Mouse (Mus musculus): ENCODE results near the gene Fbxw7. TPM values are rescaled to one million over a fixed set of nuclear protein-coding genes. Genes with fewer than 3 reads are reported as not detected.

The Fbxw7 gene
- polyA plus RNA-seq, 1 experiment, result 7.5 TPM

DNA sequence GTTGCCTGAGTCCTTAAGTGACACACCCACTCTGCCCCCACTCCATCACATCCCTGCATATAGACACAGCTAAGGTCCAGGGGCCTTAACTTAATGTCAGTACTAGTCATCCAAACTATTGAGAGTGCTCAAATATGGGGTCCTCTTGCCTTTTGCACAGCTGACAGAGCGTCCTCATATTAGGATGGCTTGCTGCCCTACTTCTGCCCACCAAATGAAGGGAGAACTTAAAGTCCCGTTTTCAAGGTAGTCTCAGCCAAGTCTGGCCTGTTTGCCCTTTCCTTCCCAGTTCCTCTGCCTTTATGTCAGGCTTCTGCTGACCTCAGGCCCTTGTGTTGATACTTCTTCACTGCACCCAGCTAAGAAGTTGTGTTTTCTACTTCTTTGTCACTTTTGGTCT is 157.8 kb downstream of the Fbxw7 start:
- no peak overlapping the region for H3K4me3 ChIP-seq (ENCODE audit: insufficient read depth, low read depth, low read length)
- H3K27ac ChIP-seq (replicated peaks; ENCODE audit: low read depth, low read length), result no peak overlapping the region
- H3K4me1 ChIP-seq (ENCODE audit: control insufficient read depth, insufficient read depth, insufficient read length, low read length), result no peaks in the 10 kb centered on the region

DNA sequence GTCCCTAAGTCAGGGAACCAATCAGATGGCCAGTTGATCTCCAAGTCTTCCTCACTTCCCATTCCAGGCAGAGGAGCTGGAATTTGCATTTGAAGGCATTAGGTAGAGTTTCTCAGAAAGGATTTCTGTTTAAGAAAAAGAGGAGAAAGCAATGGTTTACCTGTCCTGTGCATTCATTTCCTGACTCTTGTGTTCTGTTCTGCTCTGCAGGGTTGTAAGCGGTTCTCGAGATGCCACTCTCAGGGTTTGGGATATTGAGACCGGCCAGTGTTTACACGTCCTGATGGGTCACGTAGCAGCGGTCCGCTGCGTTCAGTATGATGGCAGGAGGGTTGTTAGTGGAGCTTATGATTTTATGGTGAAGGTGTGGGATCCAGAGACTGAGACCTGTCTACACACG is 159.1 kb downstream of the Fbxw7 start:
- Histone ChIP-seq H3K27ac (replicated peaks; ENCODE audit: low read depth, low read length) (no peak overlapping the region), H3K4me1 (ENCODE audit: control insufficient read depth, insufficient read depth, insufficient read length, low read length) (no peaks in the 10 kb centered on the region), H3K4me3 (ENCODE audit: insufficient read depth, low read depth, low read length) (no peak overlapping the region)

DNA sequence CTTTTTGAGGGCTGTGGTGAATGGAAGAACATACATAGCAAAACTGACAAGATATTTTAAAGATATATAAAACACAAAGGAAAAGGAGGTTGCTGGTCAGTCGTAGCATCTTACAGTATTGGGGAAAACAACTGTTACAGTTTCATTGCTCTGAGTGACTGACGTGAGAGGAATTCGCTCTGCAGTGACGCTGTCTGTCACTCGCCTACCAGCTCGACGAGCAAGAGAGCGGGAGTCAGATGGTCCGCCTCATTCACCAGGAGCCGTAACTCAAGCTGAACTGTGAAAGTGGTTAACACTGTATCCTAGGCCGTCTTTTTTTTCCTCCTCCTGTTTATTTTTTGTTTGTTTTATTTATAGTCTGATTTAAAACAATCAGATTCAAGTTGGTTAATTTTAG is 163.6 kb downstream of the Fbxw7 start:
- H3K4me3 ChIP-seq (ENCODE audit: insufficient read depth, low read depth, low read length), result no peak overlapping the region
- no peaks in the 10 kb centered on the region for H3K4me1 ChIP-seq (ENCODE audit: control insufficient read depth, insufficient read depth, insufficient read length, low read length)
- H3K27ac ChIP-seq (replicated peaks; ENCODE audit: low read depth, low read length), result no peak overlapping the region

DNA sequence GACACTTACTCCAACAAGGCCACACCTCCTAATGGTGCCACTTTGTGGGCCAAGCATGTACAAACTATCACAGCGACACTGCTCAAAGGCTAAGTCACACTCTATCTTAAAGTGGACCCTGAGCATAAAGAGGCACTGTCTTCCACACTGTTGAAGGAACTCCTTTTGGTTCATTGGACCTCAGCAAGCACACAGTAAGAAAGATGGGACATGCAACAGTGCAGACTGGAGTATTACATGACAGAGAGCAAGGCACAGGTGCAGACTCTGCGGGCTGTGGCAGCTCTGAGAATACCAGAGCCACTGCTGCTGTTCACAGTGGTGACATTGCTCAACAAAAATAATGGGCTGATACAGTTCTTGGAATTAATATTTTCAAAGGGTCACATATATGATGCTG is 165.1 kb downstream of the Fbxw7 start:
- H3K4me3 ChIP-seq (ENCODE audit: insufficient read depth, low read depth, low read length), result no peak overlapping the region
- H3K27ac ChIP-seq (replicated peaks; ENCODE audit: low read depth, low read length), result no peak overlapping the region
- H3K4me1 ChIP-seq (ENCODE audit: control insufficient read depth, insufficient read depth, insufficient read length, low read length), result no peaks in the 10 kb centered on the region

DNA sequence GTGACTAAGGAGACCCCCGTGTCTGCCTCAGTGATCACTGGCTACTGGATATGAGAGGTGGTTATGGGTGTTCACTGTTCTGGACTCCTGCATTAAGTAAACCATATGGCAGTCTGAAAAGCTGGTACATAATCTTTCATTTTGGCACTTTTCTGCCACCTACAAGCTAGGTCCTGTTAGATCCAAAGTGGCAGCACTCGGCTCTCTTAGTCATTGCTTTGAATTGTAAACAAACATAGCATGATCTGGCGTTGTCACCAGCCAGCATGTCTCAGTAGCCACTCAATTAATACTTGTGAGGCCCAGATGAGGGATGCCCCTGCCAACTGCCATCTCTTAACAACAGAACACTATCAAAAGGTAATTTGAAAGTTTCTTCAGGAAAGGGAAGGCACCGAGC is 167.6 kb downstream of the Fbxw7 start:
- H3K4me1 ChIP-seq (ENCODE audit: control insufficient read depth, insufficient read depth, insufficient read length, low read length), result no peaks in the 10 kb centered on the region
- H3K4me3 ChIP-seq (ENCODE audit: insufficient read depth, low read depth, low read length), result no peak overlapping the region
- H3K27ac ChIP-seq (replicated peaks; ENCODE audit: low read depth, low read length), result no peak overlapping the region

DNA sequence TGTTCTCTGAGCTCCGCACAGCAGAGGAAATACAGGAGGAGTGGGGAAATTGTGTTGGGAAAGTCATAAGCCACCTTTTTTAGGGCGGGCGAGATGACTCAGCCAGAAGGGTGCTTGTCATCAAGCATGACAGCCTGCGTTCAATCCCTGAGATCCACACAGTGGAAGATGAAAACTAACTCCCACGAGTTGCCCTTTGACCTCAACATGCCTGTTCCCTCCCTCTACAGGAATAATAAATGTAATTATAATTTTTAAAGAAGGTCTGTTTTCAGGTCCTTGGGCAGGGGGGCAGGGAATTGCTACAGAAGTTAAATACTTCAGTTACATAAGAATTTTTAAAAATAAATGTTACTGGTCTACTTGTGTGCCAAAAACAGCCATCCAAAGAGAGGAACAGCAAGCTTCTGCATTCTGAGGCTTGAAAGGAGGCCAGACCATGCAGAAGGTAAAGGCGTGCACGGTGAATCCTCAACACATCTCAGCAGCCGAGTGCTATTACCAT is 170.1 kb downstream of the Fbxw7 start:
- Histone ChIP-seq H3K4me1 (ENCODE audit: control insufficient read depth, insufficient read depth, insufficient read length, low read length) (no peaks in the 10 kb centered on the region), H3K4me3 (ENCODE audit: insufficient read depth, low read depth, low read length) (no peak overlapping the region), H3K27ac (replicated peaks; ENCODE audit: low read depth, low read length) (no peak overlapping the region)

DNA sequence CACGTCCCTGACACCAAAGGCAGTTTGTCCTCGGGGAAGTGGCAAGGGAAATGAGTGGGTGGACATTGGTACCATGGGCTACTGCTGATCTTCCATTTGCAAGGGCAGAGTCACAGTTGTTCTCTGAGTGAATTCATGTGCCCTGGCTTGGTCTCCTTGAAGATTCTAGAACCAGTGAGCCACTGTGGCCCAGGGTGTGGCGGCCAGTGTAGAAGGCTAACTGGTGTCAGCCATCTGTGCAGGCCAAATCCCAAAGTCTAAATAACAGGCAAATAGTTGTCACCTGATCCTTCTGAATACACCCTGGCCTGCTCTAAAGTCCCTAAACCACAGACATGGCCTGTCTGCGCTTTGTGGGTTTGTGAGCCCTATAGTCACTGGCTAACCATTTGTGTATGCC is 173.8 kb downstream of the Fbxw7 start:
- no peaks in the 10 kb centered on the region for H3K4me1 ChIP-seq (ENCODE audit: control insufficient read depth, insufficient read depth, insufficient read length, low read length)
- no peak overlapping the region for H3K27ac ChIP-seq (replicated peaks; ENCODE audit: low read depth, low read length)
- H3K4me3 ChIP-seq (ENCODE audit: insufficient read depth, low read depth, low read length), result no peak overlapping the region

DNA sequence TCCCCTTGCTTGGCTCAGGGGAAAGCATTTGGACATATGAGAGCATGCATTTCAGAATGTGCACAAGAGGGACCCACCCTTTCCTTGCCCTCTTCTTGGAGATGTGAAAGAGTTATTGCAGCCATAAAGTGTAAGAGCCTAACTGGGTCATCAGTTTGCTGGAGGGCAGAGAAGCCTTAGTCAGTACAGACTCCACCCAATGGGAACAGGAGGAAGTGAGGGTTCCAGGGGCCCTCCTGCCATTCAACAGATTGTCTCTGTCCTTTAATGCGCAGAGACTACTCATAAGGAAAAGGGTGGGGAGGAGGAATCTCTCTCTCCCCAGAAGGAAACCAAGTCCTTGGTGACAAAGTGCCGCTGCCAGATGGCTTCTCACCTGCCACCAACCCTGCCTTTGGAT is 190.2 kb downstream of the Fbxw7 start:
- H3K4me3 ChIP-seq (ENCODE audit: insufficient read depth, low read depth, low read length), result no peak overlapping the region
- H3K4me1 ChIP-seq (ENCODE audit: control insufficient read depth, insufficient read depth, insufficient read length, low read length), result no peaks in the 10 kb centered on the region
- no peak overlapping the region for H3K27ac ChIP-seq (replicated peaks; ENCODE audit: low read depth, low read length)

DNA sequence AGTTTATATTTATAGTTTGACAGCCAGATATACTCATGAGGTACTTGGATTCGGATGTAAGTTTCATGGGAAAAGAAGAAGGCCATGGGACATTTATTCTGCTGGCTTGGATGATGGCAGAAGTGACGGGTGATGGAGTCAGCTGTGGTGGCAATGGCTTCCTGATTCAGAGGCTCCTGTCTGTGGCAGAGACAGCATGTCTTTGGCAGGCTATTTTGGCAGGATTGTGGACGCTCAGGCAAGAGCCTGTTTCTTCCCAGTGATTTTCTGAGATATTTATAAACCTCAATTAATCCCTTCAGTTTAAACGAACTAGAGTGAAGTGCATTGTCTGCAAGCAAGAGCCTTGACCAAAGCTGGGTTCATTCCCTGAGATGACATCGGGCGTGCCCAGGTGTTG is 197.8 kb downstream of the Fbxw7 start:
- no peaks in the 10 kb centered on the region for H3K4me1 ChIP-seq (ENCODE audit: control insufficient read depth, insufficient read depth, insufficient read length, low read length)
- H3K27ac ChIP-seq (replicated peaks; ENCODE audit: low read depth, low read length), result no peak overlapping the region
- H3K4me3 ChIP-seq (ENCODE audit: insufficient read depth, low read depth, low read length), result no peak overlapping the region

DNA sequence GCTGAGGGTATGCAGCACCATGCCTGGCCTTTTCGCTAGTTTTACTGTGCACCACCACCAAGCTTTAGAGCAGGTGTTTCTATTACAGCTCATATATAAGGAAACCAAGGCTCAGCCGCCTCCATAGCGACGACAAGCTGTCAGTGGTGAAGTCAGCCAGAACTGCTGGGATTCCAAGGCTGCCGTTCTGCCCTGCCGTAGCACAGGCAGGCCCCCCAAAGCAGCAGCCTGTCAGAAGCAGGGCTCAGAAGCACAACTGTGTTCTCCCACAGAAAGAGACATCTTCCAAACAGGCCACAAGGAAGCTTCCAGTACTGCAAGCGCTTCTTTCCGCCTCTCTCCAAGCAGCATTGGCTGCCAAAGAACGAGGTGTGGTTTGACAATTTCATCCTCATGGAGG is 200.6 kb downstream of the Fbxw7 start:
- no peak overlapping the region for H3K27ac ChIP-seq (replicated peaks; ENCODE audit: low read depth, low read length)
- no peak overlapping the region for H3K4me3 ChIP-seq (ENCODE audit: insufficient read depth, low read depth, low read length)

DNA sequence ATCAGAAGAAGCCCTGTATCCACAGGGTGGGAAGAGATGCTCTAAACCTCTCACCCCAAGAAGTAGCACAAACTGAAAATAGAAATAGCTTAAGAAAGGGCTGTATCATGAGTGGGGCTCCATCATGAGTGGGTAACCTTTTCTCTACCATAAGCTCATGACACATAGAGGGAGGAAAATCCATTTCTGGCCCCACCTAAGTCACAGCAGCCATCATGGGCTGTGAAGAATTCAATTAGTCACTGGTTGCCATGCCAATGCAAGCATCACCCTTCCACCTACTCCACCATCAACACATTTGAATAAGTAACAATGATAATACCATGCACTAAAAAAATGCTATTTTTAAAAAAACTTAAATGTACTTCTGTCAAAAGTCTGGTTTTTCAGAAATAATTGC is 205.1 kb downstream of the Fbxw7 start:
- Histone ChIP-seq H3K27ac (replicated peaks; ENCODE audit: low read depth, low read length) (no peak overlapping the region), H3K4me3 (ENCODE audit: insufficient read depth, low read depth, low read length) (no peak overlapping the region), H3K4me1 (ENCODE audit: control insufficient read depth, insufficient read depth, insufficient read length, low read length) (no peaks in the 10 kb centered on the region)

More for the DNA sequence above, 200.6 kb downstream of the Fbxw7 start:
- H3K4me1 ChIP-seq (ENCODE audit: control insufficient read depth, insufficient read depth, insufficient read length, low read length), result no peaks in the 10 kb centered on the region

DNA sequence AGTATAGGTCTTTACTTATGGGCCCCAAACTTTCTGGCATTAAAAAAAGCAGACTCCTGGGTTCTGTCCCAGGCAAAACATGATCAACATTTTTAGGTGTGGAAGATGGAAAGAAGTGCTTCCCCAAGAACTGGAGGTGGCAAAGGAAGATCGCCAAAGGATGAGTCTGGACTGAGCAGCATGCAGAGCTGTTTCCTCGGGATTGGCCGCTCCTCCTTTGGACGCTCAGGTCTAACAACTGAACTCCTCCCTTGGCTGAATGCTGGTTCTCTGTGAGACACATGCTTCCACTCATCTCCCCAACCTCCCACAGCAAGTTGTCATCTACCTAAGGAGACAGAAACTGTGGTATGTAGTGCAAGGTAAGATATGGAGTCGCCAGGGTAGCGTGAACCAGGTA is 206.7 kb downstream of the Fbxw7 start:
- no peak overlapping the region for H3K4me3 ChIP-seq (ENCODE audit: insufficient read depth, low read depth, low read length)
- H3K4me1 ChIP-seq (ENCODE audit: control insufficient read depth, insufficient read depth, insufficient read length, low read length), result no peaks in the 10 kb centered on the region
- H3K27ac ChIP-seq (replicated peaks; ENCODE audit: low read depth, low read length), result no peak overlapping the region

DNA sequence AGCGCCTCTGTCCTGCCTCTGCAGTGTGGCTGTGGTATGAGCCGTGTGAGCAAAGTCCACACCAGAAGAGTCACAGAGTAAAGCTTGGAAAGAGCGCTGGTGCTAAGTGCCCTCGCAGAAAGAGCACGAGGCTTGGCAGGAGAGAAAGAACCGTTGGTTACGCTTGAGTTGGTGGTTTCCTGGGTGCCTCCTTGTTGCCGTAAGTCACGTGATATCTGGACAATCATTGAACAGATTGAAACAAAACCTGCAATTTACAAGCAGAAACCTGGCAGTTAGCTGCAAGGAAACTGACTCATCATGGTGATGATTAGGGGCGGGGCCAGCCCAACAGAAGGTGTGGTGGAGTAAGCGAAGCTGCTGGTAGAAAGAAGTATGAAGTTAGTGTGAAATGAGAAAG is 207.7 kb downstream of the Fbxw7 start:
- Histone ChIP-seq H3K4me3 (ENCODE audit: insufficient read depth, low read depth, low read length) (no peak overlapping the region), H3K27ac (replicated peaks; ENCODE audit: low read depth, low read length) (no peak overlapping the region), H3K4me1 (ENCODE audit: control insufficient read depth, insufficient read depth, insufficient read length, low read length) (no peaks in the 10 kb centered on the region)

DNA sequence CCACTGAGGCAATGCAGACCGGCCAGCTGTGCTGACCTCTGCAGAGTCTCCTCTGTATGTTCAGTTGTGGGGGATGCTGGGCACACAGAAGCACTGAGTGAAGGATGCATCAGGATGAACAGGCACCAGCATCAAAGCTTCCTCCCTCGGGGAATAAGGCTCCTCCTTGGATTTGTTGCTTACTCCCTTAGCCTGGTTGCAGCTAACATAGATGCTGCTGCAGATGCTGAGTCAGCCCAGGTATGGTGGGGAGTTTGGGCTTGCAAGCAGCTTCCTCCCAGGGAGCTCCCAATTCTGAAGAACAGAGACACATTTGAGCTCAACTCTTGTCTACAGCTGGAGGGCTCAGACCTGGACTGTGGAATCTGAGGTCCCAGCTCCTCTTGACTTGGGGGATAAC is 209.2 kb downstream of the Fbxw7 start:
- Histone ChIP-seq H3K4me3 (ENCODE audit: insufficient read depth, low read depth, low read length) (no peak overlapping the region), H3K4me1 (ENCODE audit: control insufficient read depth, insufficient read depth, insufficient read length, low read length) (no peaks in the 10 kb centered on the region), H3K27ac (replicated peaks; ENCODE audit: low read depth, low read length) (no peak overlapping the region)

DNA sequence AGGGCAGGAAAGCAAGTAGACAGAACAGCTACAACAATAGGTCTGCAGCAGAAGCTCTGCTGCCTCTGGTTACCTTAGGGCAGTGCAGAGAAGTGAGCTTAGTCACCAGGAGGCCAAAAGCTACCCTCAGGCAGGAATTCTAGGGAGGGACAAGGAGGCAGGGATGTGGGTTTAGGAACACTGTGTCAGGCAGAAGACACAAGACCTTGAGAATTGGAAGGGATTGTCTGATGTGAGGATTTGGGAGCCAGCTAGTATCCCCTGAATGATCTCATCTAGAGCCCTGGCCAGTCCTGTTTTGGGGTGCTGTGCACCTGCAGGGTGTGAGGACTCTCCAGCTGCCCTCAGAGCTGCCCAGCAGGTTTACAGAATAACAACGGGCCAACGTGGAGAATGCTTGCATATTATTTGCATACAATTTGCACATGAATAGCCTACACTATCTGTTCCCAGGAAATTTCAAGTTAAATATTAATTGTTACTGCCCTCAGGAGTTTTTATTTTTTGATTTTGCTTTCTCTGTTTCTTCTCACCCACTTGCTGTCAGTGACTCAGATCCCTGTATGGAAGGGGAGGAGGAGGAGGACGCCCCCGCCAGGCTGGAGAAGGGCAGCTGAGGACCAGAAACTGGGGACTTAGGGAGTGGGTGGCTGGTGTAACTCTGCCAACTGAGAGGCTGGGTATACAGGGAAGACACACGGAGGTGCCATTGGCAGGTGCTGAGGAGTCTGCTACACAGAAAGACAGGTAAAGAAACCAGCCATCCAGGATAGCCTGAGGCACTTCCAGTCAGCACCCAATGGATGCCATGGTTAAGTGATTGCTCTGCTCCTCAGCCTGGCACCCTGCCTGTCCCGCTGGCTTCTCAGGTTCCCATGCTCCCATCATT is 210.0 kb downstream of the Fbxw7 start:
- H3K27ac ChIP-seq (replicated peaks; ENCODE audit: low read depth, low read length), result no peak overlapping the region
- no peak overlapping the region for H3K4me3 ChIP-seq (ENCODE audit: insufficient read depth, low read depth, low read length)
- no peaks in the 10 kb centered on the region for H3K4me1 ChIP-seq (ENCODE audit: control insufficient read depth, insufficient read depth, insufficient read length, low read length)
